Mouse (Mus musculus): ENCODE measurements around the gene Gpc5. TPM values are rescaled to one million over a fixed set of nuclear protein-coding genes. Genes with fewer than 3 reads are reported as not detected.

Gene Gpc5
- total RNA-seq, 2 experiments from 2014 or later = not detected

GRCm38 (mm10) chr14:115500794-115501193 lies 408.8 kb downstream of the Gpc5 start:
- no peak for DNase-seq (ENCODE audit: low spot score)

GRCm38 (mm10) chr14:115546516-115547282 lies 454.7 kb downstream of the Gpc5 start:
- DNase-seq (ENCODE audit: low spot score) = no peak

GRCm38 (mm10) chr14:115551996-115552395 lies 460.0 kb downstream of the Gpc5 start:
- no peak for DNase-seq (ENCODE audit: low spot score)

- DNase-seq (ENCODE audit: low spot score) = no peak
These were observed 488.6 kb downstream of the Gpc5 start for GRCm38 (mm10) chr14:115580466-115581255.

GRCm38 (mm10) chr14:115581256-115581633 lies 489.2 kb downstream of the Gpc5 start:
- DNase-seq (ENCODE audit: low spot score) = no peak

- DNase-seq (ENCODE audit: low spot score) = no peak
These were observed 508.4 kb downstream of the Gpc5 start for GRCm38 (mm10) chr14:115600259-115601029.

- no peak for DNase-seq (ENCODE audit: low spot score)
These were observed 522.1 kb downstream of the Gpc5 start for GRCm38 (mm10) chr14:115614154-115614553.

- no peak for DNase-seq (ENCODE audit: low spot score)
These were observed 524.3 kb downstream of the Gpc5 start for GRCm38 (mm10) chr14:115616305-115616704.

- DNase-seq (ENCODE audit: low spot score) = no peak
These were observed 524.8 kb downstream of the Gpc5 start for GRCm38 (mm10) chr14:115616846-115617245.

- DNase-seq (ENCODE audit: low spot score) = no peak
These were observed 528.5 kb downstream of the Gpc5 start for GRCm38 (mm10) chr14:115620473-115620872.

GRCm38 (mm10) chr14:115631160-115631898 lies 539.3 kb downstream of the Gpc5 start:
- DNase-seq (ENCODE audit: low spot score) = no peak

GRCm38 (mm10) chr14:115633311-115633710 lies 541.3 kb downstream of the Gpc5 start:
- DNase-seq (ENCODE audit: low spot score) = no peak

GRCm38 (mm10) chr14:115679875-115680274 lies 587.9 kb downstream of the Gpc5 start:
- DNase-seq (ENCODE audit: low spot score) = no peak

GRCm38 (mm10) chr14:115746013-115746412 lies 654.0 kb downstream of the Gpc5 start:
- no peak for DNase-seq (ENCODE audit: low spot score)

GRCm38 (mm10) chr14:115760241-115760640 lies 668.2 kb downstream of the Gpc5 start:
- DNase-seq (ENCODE audit: low spot score) = no peak

GRCm38 (mm10) chr14:115779382-115780177 lies 687.6 kb downstream of the Gpc5 start:
- no peak for DNase-seq (ENCODE audit: low spot score)

- DNase-seq (ENCODE audit: low spot score) = no peak
These were observed 712.7 kb downstream of the Gpc5 start for GRCm38 (mm10) chr14:115804751-115805150.

- DNase-seq (ENCODE audit: low spot score) = no peak
These were observed 727.0 kb downstream of the Gpc5 start for GRCm38 (mm10) chr14:115819021-115819420.

- DNase-seq (ENCODE audit: low spot score) = no peak
These were observed 729.6 kb downstream of the Gpc5 start for GRCm38 (mm10) chr14:115821657-115822056.

GRCm38 (mm10) chr14:115830485-115830884 lies 738.5 kb downstream of the Gpc5 start:
- no peak for DNase-seq (ENCODE audit: low spot score)

Data from gastrocnemius, adult 18-20 months (tissue).